Mouse (Mus musculus) olfactory bulb, adult 2 months (tissue): Measurements from ENCODE around the gene Diras1.

Source experiments
- CTCF ChIP-seq: fragments of 200-500 bp; IDR thresholded peaks from 2 replicates; pipeline ENCODE4 v1.5.1; 2012; ENCODE audit warnings: low read depth, mild to moderate bottlenecking, low read length, moderate library complexity; ENCODE audit not compliant: insufficient read depth
- POLR2A ChIP-seq: fragments of 200-500 bp; IDR thresholded peaks from 2 replicates; pipeline ENCODE4 v1.6.1; 2012; ENCODE audit warnings: mild to moderate bottlenecking, low read depth, low read length, moderate library complexity; ENCODE audit not compliant: insufficient read depth

- TF ChIP-seq CTCF (no peak), POLR2A (no peak)
Measured at GRCm38 (mm10) chr10:80993276-80993675, 32.2 kb downstream of the Diras1 start.
